32 mouse cellular contexts compared by ENCODE assay signal in genomic region chr13:112945900-112946299, GRCm38 (mm10). TPM values are rescaled to one million over a fixed set of nuclear protein-coding genes. Genes with fewer than 3 reads are reported as not detected.
DNase-seq lines count a peak whose midpoint lies in the region; ATAC-seq and TF ChIP-seq lines count a peak whose summit lies in the region.
"Had no signal": no experiment of that assay in that cellular context is flagged by ENCODE, and none has a peak within 500 bp of the region (broad histone marks: within the 10 kb centered on the region; RNA-seq: fewer than 3 reads in every experiment).

No protein-coding gene starts in this region.

- H3K27me3 ChIP-seq in lung, postnatal 0 days (replicated peaks; ENCODE audit: insufficient read depth, low read length): no peaks in the 10 kb centered on the region
- H3K27me3 ChIP-seq in hindbrain, embryonic 13.5 days: no peaks in the 10 kb centered on the region
- H3K27me3 ChIP-seq: forebrain, embryonic 13.5 days; heart, embryonic 13.5 days; limb, embryonic 12.5 days had no signal

- H3K9ac ChIP-seq in lung, postnatal 0 days (replicated peaks; ENCODE audit: low read depth): no peak overlapping the region
- no peak overlapping the region for H3K9ac ChIP-seq in hindbrain, embryonic 13.5 days
- H3K9ac ChIP-seq: forebrain, embryonic 13.5 days; heart, embryonic 13.5 days; hindbrain, embryonic 14.5 days; limb, embryonic 12.5 days had no signal

- no peak for TF ChIP-seq CTCF in lung, postnatal 0 days (IDR thresholded peaks at IDR 0.05)
- TF ChIP-seq CTCF in lung, adult 2 months (IDR thresholded peaks at IDR 0.05; ENCODE audit: insufficient read depth, low read length): no peak
- TF ChIP-seq CTCF in bone marrow, adult 2 months (IDR thresholded peaks at IDR 0.05; ENCODE audit: control insufficient read depth, insufficient read depth, low read length): no peak

- no peak overlapping the region for H3K4me3 ChIP-seq in lung, postnatal 0 days (ENCODE audit: low read depth, low read length)
- no peak overlapping the region for H3K4me3 ChIP-seq in lung, adult 2 months (replicated peaks; ENCODE audit: extremely low read depth, low read depth, low read length)
- no peak overlapping the region for H3K4me3 ChIP-seq in bone marrow, adult 2 months (replicated peaks; ENCODE audit: control insufficient read depth, low read depth, low read length)
- no peak overlapping the region for H3K4me3 ChIP-seq in hindbrain, embryonic 13.5 days
- H3K4me3 ChIP-seq: forebrain, embryonic 13.5 days; heart, embryonic 13.5 days; left cerebral cortex, adult 2 months; limb, embryonic 12.5 days had no signal

- TF ChIP-seq POLR2A in lung, adult 2 months (IDR thresholded peaks at IDR 0.05; ENCODE audit: borderline replicate concordance, extremely low read depth, low read depth, low read length): no peak
- no peak for TF ChIP-seq POLR2A in bone marrow, adult 2 months (IDR thresholded peaks at IDR 0.05; ENCODE audit: borderline replicate concordance, control insufficient read depth, low read depth, low read length)

- no peak for DNase-seq in frontal cortex, adult 2 months (ENCODE audit: extremely low spot score in 1 of 2, low spot score in 1 of 2)
- DNase-seq in lung, postnatal 0 days (ENCODE audit: low spot score): peak; percentile 19
- DNase-seq in lung, adult 2 months: no peak
- DNase-seq in adrenal gland, adult 8-10 months: no peak
- DNase-seq: adrenal gland, postnatal 14 days; cerebellum, adult 8-10 months; gastrocnemius, postnatal 36 days; heart, postnatal 10 days; kidney, adult 9 months; kidney, postnatal 10 days; spleen, adult 18-20 months had no signal

- no peak for TF ChIP-seq EP300 in lung, postnatal 0 days (IDR thresholded peaks at IDR 0.05)

- no peak overlapping the region for H3K4me2 ChIP-seq in lung, postnatal 0 days (replicated peaks; ENCODE audit: low read depth, low read length)
- H3K4me2 ChIP-seq in hindbrain, embryonic 13.5 days: no peak overlapping the region
- H3K4me2 ChIP-seq: forebrain, embryonic 13.5 days; heart, embryonic 13.5 days; hindbrain, embryonic 14.5 days; limb, embryonic 12.5 days had no signal

- no peaks in the 10 kb centered on the region for H3K4me1 ChIP-seq in lung, postnatal 0 days (ENCODE audit: insufficient read depth, low read depth, low read length)
- no peaks in the 10 kb centered on the region for H3K4me1 ChIP-seq in lung, adult 2 months (ENCODE audit: control insufficient read depth, insufficient read depth, low read length)
- peaks cover 2% of the 10 kb centered on the region; the same call in 1 of the 2 replicates for H3K4me1 ChIP-seq in bone marrow, adult 2 months (ENCODE audit: control insufficient read depth, insufficient read depth, low read length)
- H3K4me1 ChIP-seq in hindbrain, embryonic 13.5 days (replicated peaks): no peaks in the 10 kb centered on the region
- H3K4me1 ChIP-seq: forebrain, embryonic 13.5 days; limb, embryonic 12.5 days had no signal

- peaks cover 26% of the 10 kb centered on the region; the same call in 1 of the 2 replicates for H3K36me3 ChIP-seq in lung, postnatal 0 days (ENCODE audit: insufficient read depth, low read length)
- peaks cover 93% of the 10 kb centered on the region for H3K36me3 ChIP-seq in hindbrain, embryonic 13.5 days

- H3K27ac ChIP-seq in lung, postnatal 0 days (ENCODE audit: low read length): no peak overlapping the region
- peak overlapping the region; percentile 33 for H3K27ac ChIP-seq in bone marrow, adult 2 months (ENCODE audit: control insufficient read depth, insufficient read depth, low read depth, low read length, poor library complexity)
- no peak overlapping the region for H3K27ac ChIP-seq in hindbrain, embryonic 13.5 days
- H3K27ac ChIP-seq: forebrain, embryonic 13.5 days; heart, embryonic 13.5 days; hindbrain, embryonic 14.5 days; left cerebral cortex, adult 2 months; limb, embryonic 12.5 days; stomach, postnatal 0 days had no signal

- no peaks in the 10 kb centered on the region for H3K9me3 ChIP-seq in lung, postnatal 0 days (ENCODE audit: low read length)
- no peaks in the 10 kb centered on the region for H3K9me3 ChIP-seq in hindbrain, embryonic 13.5 days
- H3K9me3 ChIP-seq: forebrain, embryonic 13.5 days; G1E; heart, embryonic 13.5 days; limb, embryonic 12.5 days had no signal

- peak; percentile 28; the same call in 1 of the 2 replicates for ATAC-seq in frontal cortex, adult (ENCODE audit: low TSS enrichment)
- ATAC-seq in lung, postnatal 0 days: no peak
- ATAC-seq in hematopoietic stem cell, adult 5-6 weeks (replicated peaks in 1 of 2; ENCODE audit: insufficient read depth in 1 of 2, low FRiP score in 2 of 2, low TSS enrichment in 1 of 2, low read depth in 1 of 2, poor library complexity in 2 of 2, severe bottlenecking in 2 of 2): peak; percentile 46 to 80; a peak in 2 of 4 replicates
- ATAC-seq in hindbrain, embryonic 13.5 days (ENCODE audit: low FRiP score): no peak
- ATAC-seq: forebrain, embryonic 13.5 days; intestine, postnatal 0 days; midbrain, embryonic 16.5 days had no signal

- 88% methylated on average over 6 of the region's 6 CpGs for WGBS in lung, postnatal 0 days
- WGBS in lung, adult 2 months: 83% methylated on average over 6 of the region's 6 CpGs
- 61% methylated on average over 6 of the region's 6 CpGs for WGBS in bone marrow, adult 2 months
- WGBS in hindbrain, embryonic 13.5 days: 91% methylated on average over 6 of the region's 6 CpGs

RNA-seq across cellular contexts. Expression of gene Dhx29, which starts 18.6 kb away (rescaled TPM):
- polyA plus RNA-seq in frontal cortex, adult 2 months (2012; rRNA removed): 10.9 and 11.1 TPM in 2 replicates
- polyA plus RNA-seq in lung, postnatal 0 days (2015; fragmentation: Nextera tagmentation; extraction: Ambion mirVana): 22.8 and 23.5 TPM in 2 replicates
- polyA plus RNA-seq in lung, adult 2 months (2012; rRNA removed): 3.3 and 5.4 TPM in 2 replicates
- polyA plus RNA-seq in bone marrow, adult 2 months (2011; ENCODE audit: insufficient read depth, insufficient read length, low replicate concordance, missing spikeins): 8.9 and 11.0 TPM in 2 replicates
- 17.0 and 24.0 TPM in 2 replicates for total RNA-seq in hematopoietic stem cell, adult 5-6 weeks (2017)
- polyA plus RNA-seq in hindbrain, embryonic 13.5 days (2015; fragmentation: Nextera tagmentation; extraction: Ambion mirVana): 38.6 and 39.9 TPM in 2 replicates
- total RNA-seq in adrenal gland, adult 8-10 months (2022): 10 to 100 TPM; 18.3 to 22.2 (median 19.1) TPM

RNA-seq across cellular contexts. Expression of gene Mtrex, which starts 18.7 kb away (rescaled TPM):
- polyA plus RNA-seq in frontal cortex, adult 2 months (2012; rRNA removed): 41.4 and 42.7 TPM in 2 replicates
- 24.3 and 29.3 TPM in 2 replicates for polyA plus RNA-seq in lung, postnatal 0 days (2015; fragmentation: Nextera tagmentation; extraction: Ambion mirVana)
- 5.0 and 8.2 TPM in 2 replicates for polyA plus RNA-seq in lung, adult 2 months (2012; rRNA removed)
- polyA plus RNA-seq in bone marrow, adult 2 months (2011; ENCODE audit: insufficient read depth, insufficient read length, low replicate concordance, missing spikeins): 16.5 and 52.6 TPM in 2 replicates
- total RNA-seq in hematopoietic stem cell, adult 5-6 weeks (2017): 64.2 and 87.5 TPM in 2 replicates
- polyA plus RNA-seq in hindbrain, embryonic 13.5 days (2015; fragmentation: Nextera tagmentation; extraction: Ambion mirVana): 65.7 and 66.8 TPM in 2 replicates
- total RNA-seq in adrenal gland, adult 8-10 months (2022): 10 to 100 TPM; 41.7 to 54.6 (median 50.3) TPM

RNA-seq across cellular contexts. Expression of gene Ccno, which starts 41.7 kb away (rescaled TPM):
- polyA plus RNA-seq in frontal cortex, adult 2 months (2012; rRNA removed): 2.6 and 2.9 TPM in 2 replicates
- polyA plus RNA-seq in lung, postnatal 0 days (2015; fragmentation: Nextera tagmentation; extraction: Ambion mirVana): 6.0 and 6.2 TPM in 2 replicates
- 5.9 and 8.4 TPM in 2 replicates for polyA plus RNA-seq in lung, adult 2 months (2012; rRNA removed)
- polyA plus RNA-seq in bone marrow, adult 2 months (2011; ENCODE audit: insufficient read depth, insufficient read length, low replicate concordance, missing spikeins): 3.8 and 4.0 TPM in 2 replicates
- 1.3 and 1.5 TPM in 2 replicates for total RNA-seq in hematopoietic stem cell, adult 5-6 weeks (2017)
- polyA plus RNA-seq in hindbrain, embryonic 13.5 days (2015; fragmentation: Nextera tagmentation; extraction: Ambion mirVana): 0.91 and 3.0 TPM in 2 replicates
- total RNA-seq in adrenal gland, adult 8-10 months (2022): under 1 TPM; 0.73 to 0.87 (median 0.77) TPM
- total RNA-seq: gastrocnemius, adult 18-20 months; gastrocnemius, postnatal 36 days had no signal
- polyA plus RNA-seq: G1E had no signal

RNA-seq across cellular contexts. Expression of gene Mcidas, which starts 47.7 kb away (rescaled TPM):
- 0.19 and 0.26 TPM in 2 replicates for polyA plus RNA-seq in frontal cortex, adult 2 months (2012; rRNA removed)
- 1.1 and 1.5 TPM in 2 replicates for polyA plus RNA-seq in lung, postnatal 0 days (2015; fragmentation: Nextera tagmentation; extraction: Ambion mirVana)
- polyA plus RNA-seq in lung, adult 2 months (2012; rRNA removed): 0.47 and 0.66 TPM in 2 replicates
- not detected in 2 replicates for polyA plus RNA-seq in bone marrow, adult 2 months (2011; ENCODE audit: insufficient read depth, insufficient read length, low replicate concordance, missing spikeins)
- not detected in 2 replicates for total RNA-seq in hematopoietic stem cell, adult 5-6 weeks (2017)
- polyA plus RNA-seq in hindbrain, embryonic 13.5 days (2015; fragmentation: Nextera tagmentation; extraction: Ambion mirVana): 0.60 and 1.6 TPM in 2 replicates
- total RNA-seq in adrenal gland, adult 8-10 months (2022): under 1 TPM in 1 of 4 experiments, not detected in 3; 0.11 TPM
- total RNA-seq: adrenal gland, postnatal 14 days; gastrocnemius, adult 18-20 months; gastrocnemius, postnatal 36 days; heart, adult 8-10 months; heart, postnatal 10 days; liver, adult 2 months; neutrophil, adult 5-6 weeks had no signal
- polyA plus RNA-seq: embryonic facial prominence, embryonic 11.5 days; G1E; heart, embryonic 13.5 days; intestine, postnatal 0 days; large intestine, adult 2 months; limb, embryonic 12.5 days; liver, adult 2 months; liver, embryonic 16.5 days; neural tube, embryonic 11.5 days had no signal

Comparison
In these comparisons a context has a peak if more than half of its experiments do, and no peak if none do; other contexts are left out.
1. ATAC-seq: peak in frontal cortex, adult (single experiment) and hematopoietic stem cell, adult 5-6 weeks (2 of 2); none in lung, postnatal 0 days (single experiment) and hindbrain, embryonic 13.5 days (single experiment).